Mouse (Mus musculus): ENCODE results near the gene Nup35.

Gene Nup35

DNA sequence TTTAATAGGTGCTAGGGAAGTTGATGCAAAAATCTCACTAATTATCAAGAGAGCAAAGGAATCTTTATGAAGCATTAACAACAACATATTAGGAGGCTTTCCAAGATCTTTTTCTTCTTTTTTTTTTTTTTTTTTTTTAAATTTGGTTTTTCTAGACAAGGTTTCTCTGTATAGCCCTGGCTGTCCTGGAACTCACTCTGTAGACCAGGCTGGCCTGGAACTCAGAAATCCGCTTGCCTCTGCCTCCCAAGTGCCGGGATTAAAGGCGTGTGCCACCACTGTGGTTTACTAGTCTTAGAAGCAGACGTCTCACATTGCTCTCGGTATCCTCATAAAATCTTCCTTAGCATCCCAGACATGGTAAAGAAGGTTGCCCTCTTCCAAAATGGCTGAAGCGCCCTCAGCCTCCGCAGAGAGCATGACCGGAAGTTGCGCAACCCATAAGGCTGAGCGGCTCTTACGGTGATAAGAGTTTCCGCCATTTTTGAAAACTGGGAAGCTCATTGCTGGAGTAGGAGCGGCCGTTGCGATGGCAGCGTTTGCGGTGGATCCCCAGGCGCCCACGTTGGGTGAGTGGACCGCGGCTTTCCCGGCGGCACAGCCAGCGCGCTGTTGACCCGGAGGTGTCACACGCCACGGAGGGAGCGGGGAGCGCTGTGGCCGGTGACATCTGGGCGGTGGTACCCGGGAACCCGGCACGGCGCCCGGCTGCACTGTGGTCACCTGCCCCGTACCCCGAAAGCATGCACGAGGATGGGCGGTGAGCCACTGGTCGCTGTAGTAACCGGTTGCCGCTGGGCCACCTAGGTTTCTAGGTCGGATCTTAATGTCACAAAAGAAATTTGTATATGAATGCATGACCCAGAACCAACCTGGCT, 21.6 kb downstream of the Nup35 start:
- peak; percentile 93 for DNase-seq (ENCODE audit: low read depth, low spot score)

DNA sequence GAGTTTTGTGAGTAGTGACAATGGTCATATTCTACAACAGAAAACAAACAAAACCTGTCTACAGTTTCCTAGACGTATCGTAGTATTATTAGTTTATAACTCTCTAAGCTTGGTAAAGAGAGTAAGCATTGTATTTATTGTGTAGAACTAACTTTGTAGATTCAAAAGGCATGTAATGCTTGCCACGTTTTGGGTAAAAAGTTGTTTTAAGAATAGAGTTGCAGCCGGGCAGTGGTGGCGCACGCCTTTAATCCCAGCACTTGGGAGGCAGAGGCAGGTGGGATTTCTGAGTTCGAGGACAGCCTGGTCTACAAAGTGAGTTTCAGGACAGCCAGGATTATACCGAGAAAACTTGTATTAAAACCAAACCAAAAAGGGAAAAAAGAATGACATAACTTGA, 22.4 kb downstream of the Nup35 start:
- no peak for DNase-seq (ENCODE audit: low read depth, low spot score)

DNA sequence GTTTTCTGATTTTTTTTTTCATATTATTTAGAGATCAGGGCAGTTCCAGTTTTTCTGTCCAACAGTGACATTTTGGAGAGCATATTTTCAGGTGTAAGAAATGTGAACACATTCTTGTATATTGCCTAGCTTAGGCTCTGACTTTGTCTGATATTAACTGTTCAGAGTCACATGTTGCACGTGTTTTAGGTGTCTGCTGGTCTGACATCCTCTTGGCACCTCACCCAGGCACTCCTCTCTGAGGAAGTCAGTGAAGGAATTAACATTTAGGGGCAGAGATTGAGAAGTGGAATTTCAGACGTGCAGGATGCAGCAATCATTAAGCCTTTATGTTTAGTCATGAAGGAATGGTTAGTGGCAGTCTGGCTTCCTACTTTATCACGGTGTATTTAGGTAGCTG, 22.8 kb downstream of the Nup35 start:
- DNase-seq (ENCODE audit: low read depth, low spot score): no peak

DNA sequence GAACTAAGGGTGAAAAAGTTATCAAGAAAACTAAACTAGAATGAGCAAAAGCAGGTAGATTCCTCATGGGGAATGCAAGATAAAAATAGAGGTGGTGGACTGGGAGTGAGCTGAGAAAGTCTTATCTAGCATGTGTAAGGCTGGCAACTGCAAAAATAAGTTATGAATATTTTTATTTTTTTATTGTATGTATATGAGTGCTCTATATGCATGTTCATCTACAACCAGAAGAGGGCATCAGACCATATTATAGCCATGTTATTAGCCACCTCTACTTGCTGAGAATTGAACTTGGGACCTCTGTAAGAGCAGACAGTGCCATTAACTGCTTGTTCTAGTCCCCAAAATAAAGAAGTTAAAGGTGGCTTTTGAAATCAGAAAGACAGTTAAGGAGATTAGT, 44.4 kb downstream of the Nup35 start:
- DNase-seq (ENCODE audit: low read depth, low spot score): no peak

DNA sequence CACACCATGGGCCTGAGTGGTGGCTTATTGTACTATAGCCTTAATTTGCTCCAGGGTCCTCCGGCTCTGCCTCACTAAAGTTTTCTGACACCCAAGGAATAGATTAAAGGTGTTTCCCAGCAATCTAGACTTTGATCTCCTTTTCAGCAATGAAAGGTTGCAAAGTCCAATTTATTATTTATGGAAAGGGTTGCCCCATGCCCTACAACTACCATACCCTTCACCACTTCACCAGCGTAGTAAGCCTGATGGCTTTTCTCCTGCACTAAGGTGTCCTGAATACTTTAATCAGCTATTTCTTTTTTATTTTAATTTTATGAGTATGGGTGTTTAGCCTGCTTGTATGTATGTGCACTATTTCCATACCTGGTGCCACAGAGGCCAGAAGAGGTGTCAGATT, 45.6 kb downstream of the Nup35 start:
- no peak for DNase-seq (ENCODE audit: low read depth, low spot score)

DNA sequence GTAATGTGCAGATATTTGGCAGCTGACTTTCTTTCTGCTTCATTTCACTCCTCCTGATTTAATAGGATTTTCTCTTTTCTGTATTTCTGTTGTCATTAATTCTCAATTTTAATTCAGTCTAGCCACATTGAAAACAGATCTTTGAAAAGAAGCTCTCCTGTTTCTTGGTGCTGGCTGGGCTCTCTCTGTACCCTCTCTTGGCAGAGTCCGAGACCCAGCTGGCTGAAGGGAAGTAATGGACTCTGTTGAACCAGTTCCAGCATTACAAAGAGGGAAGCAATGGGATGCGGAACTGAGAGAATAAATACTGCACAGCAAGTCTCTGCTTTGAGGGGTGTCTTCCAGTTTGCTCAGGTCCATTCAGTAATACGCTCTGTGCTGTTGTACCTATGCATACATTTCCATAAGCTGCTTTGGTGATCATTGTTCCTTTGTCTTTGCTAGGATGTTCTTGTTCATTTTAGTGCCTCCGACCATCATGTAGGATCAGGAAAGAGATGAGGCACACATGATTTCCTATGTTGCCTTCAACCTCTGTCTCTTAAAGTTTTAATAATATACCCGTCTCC, 50.4 kb downstream of the Nup35 start:
- no peak for DNase-seq (ENCODE audit: low read depth, low spot score)

DNA sequence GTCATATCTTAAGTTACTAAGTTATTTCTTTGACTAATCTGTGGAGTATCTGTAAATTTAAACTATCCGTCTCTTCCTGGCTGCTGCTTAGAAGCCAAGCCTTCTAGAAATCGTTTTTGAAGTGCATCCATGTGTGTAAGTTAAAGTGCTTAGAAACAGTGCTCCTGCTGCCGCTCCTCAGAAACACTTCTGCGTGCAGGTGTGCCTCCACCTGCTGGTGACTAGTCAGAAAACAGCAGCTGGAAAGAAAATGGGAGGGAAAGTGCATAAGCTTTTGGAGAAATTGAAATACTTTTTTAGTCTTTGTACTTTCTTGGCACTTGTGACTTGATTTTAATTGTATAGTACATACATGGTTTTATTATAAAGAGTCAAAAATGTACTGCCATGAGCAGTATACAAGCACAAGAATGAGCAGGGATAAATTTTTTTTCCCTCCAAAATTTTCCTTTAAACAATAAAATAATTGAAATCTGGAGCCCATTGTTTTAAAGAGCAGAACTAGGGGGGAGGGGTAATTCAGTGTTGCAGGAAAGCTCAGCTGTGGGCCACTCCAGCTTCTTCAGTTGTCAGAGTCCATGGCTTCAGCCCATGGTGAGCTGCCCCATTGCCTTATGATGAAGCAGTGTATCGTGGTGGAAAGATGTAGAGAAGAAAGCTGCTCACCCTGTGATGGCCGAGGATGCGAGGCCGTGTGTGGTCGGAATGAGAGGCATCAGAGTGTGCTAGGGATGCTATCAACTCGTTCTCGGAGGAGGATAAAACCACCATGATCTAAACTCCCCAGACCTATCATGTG, 53.0 kb downstream of the Nup35 start:
- peak; percentile 45 for DNase-seq (ENCODE audit: low read depth, low spot score)

DNA sequence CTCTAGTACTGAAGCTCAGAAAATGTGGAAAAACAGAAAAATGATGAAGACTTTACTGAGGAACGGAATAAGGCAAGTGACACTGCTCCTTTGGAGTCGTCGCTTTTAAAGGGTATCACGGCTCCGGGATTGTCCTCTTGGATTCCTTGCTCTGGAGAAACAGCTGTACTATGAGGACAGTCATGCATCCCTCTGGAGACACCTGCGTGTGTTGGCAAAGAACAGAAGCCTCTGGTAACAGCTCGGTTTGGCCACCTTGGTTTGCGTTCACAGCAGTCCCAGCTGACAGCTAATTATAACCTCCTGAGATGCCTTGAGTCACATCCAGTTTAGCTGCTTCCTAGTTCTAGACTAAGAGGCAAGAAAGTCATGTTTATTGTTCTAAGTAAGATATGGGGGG, 61.8 kb downstream of the Nup35 start:
- no peak for DNase-seq (ENCODE audit: low read depth, low spot score)

DNA sequence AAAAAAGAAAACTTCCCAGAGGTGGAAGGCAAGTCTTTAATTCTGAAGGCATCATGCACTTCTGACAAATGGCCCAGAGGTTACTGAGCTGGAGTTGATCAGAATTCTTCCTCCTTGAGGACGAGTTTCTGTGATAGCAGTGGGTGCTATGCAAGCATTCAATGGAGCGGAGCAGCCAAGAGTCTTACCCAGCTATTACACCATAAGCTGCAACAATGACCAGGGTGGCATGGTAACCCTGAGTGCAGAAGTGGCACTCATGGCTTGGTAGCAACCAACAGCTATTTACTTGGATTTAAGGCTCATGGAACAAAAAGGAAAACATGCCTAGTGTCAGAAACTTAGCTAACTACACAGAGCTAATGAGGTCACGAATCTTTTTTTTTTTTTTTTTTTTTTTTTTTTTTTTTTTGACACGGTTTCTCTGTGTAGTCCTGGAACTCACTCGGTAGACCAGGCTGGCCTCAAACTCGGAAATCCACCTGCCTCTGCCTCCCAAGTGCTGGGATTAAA, 66.7 kb downstream of the Nup35 start:
- no peak for DNase-seq (ENCODE audit: low read depth, low spot score)

DNA sequence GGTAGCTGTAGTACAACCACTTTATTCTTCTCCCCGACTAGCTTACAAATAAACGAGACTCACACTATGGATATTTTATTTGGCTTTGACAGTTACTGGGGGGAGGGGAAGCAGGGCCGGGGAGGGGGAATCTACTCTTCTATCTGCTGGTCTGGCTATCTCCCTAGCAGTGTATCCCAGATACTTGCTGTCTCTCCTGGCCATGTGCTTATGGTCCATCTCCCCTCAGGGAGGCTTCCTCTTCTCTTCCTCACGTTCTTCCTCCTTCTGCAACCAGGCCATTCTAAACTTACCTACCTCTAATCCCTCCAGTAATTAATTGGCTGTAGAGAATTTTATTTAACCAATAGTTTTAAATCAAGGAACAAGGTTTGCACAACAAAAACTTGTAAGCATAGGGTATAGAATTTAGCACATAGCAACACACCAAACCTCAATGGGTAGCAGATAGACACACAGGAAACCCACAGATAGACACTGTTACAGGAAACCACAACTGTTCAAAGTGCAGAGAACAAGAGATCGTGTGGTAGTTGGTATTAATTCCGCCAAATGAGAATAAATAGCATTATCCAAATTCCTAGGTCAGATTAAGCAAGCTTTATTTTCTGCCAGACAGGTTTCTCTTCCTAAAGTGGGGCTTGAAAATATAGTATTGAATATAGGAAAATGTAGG, 67.5 kb downstream of the Nup35 start:
- DNase-seq (ENCODE audit: low read depth, low spot score): no peak

DNA sequence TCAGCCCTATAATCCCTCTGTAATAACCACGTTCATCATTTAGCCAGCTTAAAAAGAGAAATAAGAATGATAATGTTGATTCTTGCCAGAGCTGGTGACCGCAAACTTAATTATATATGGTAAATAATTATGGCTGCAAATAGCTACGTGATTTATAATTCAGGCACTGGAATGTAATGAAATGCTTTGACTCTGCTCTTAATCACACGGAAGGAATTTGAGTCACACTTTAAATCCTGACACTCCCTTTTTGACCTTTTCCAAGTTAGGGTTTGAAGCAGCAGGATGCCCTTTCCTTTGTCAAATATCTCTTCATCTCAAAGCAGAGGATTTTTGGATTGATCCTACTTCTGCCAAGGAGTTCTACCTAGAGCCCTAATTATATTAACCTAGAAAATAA, 71.2 kb downstream of the Nup35 start:
- no peak for DNase-seq (ENCODE audit: low read depth, low spot score)

DNA sequence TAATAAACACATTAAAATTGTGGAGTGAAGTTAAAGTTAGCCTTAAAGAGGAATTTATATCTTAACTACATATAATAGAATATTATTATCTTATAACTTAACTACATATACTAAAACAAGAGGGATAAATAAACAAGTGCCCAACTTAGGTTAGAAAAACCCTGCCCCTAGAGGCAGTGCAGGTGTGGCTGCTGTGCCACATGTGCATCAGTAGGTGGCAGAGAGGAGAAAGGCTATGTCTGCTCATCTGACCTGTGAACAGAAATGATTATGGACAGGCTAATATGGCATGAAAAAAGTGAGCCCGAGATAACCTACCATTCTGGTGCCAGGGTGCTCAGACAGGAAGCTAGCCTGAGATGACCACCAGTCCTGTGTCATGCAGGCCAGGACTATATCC, 90.4 kb downstream of the Nup35 start:
- no peak for DNase-seq (ENCODE audit: low read depth, low spot score)

Measured in ES-CJ7 (cell line).